Mouse (Mus musculus): ENCODE data around the gene Fpgs. TPM values are rescaled to one million over a fixed set of nuclear protein-coding genes. Genes with fewer than 3 reads are reported as not detected.
A peak's percentile ranks its signal among the peaks of the same experiment; 100 is the strongest.

Gene Fpgs
- total RNA-seq (2022) = 10 to 100 TPM in 1 of 4 experiments, 1 to 10 TPM in 3; 6.8 to 11.9 (median 9.1) TPM

- no peak for DNase-seq (ENCODE audit: low spot score in 2 of 2)
Observed at GRCm38 (mm10) chr2:32704021-32704421, at the start of gene Fpgs. Fpgs (minus strand) TSS chr2:32704145.

- no peak for DNase-seq (ENCODE audit: low spot score in 2 of 2)
Observed at GRCm38 (mm10) chr2:32752181-32752580, 48.2 kb upstream of the Fpgs start.

- no peak for DNase-seq (ENCODE audit: low spot score in 2 of 2)
Observed at GRCm38 (mm10) chr2:32751665-32752033, 47.7 kb upstream of the Fpgs start.

GRCm38 (mm10) chr2:32750887-32751664, 47.1 kb upstream of the Fpgs start:
- DNase-seq (ENCODE audit: low spot score in 2 of 2) = no peak

GRCm38 (mm10) chr2:32750199-32750598, 46.3 kb upstream of the Fpgs start:
- no peak for DNase-seq (ENCODE audit: low spot score in 2 of 2)

- DNase-seq (ENCODE audit: low spot score in 2 of 2) = no peak
Observed at GRCm38 (mm10) chr2:32749082-32749481, 45.1 kb upstream of the Fpgs start.

- DNase-seq (ENCODE audit: low spot score in 2 of 2) = no peak
Observed at GRCm38 (mm10) chr2:32744272-32744982, 40.5 kb upstream of the Fpgs start.

- peak; percentile 65 to 85 for DNase-seq (ENCODE audit: low spot score in 2 of 2)
Observed at GRCm38 (mm10) chr2:32742173-32742531, 38.2 kb upstream of the Fpgs start.

- DNase-seq (ENCODE audit: low spot score in 2 of 2) = peak in 1 of 2 experiments; percentile 31
Observed at GRCm38 (mm10) chr2:32741273-32742172, 37.6 kb upstream of the Fpgs start.

- no peak for DNase-seq (ENCODE audit: low spot score in 2 of 2)
Observed at GRCm38 (mm10) chr2:32740916-32741272, 36.9 kb upstream of the Fpgs start, which contains the start of gene 6330409D20Rik. 6330409D20Rik (minus strand) TSS chr2:32741016.

- no peak for DNase-seq (ENCODE audit: low spot score in 2 of 2)
Observed at GRCm38 (mm10) chr2:32739311-32739710, 35.4 kb upstream of the Fpgs start.

- DNase-seq (ENCODE audit: low spot score in 2 of 2) = no peak
Observed at GRCm38 (mm10) chr2:32737008-32737407, 33.1 kb upstream of the Fpgs start.

- no peak for DNase-seq (ENCODE audit: low spot score in 2 of 2)
Observed at GRCm38 (mm10) chr2:32736306-32736829, 32.4 kb upstream of the Fpgs start.

- no peak for DNase-seq (ENCODE audit: low spot score in 2 of 2)
Observed at GRCm38 (mm10) chr2:32734933-32735332, 31.0 kb upstream of the Fpgs start.

- DNase-seq (ENCODE audit: low spot score in 2 of 2) = no peak
Observed at GRCm38 (mm10) chr2:32734480-32734879, 30.5 kb upstream of the Fpgs start.

GRCm38 (mm10) chr2:32732695-32733094, 28.8 kb upstream of the Fpgs start:
- DNase-seq (ENCODE audit: low spot score in 2 of 2) = no peak

- no peak for DNase-seq (ENCODE audit: low spot score in 2 of 2)
Observed at GRCm38 (mm10) chr2:32731911-32732310, 28.0 kb upstream of the Fpgs start.

GRCm38 (mm10) chr2:32730854-32731253, 26.9 kb upstream of the Fpgs start:
- DNase-seq (ENCODE audit: low spot score in 2 of 2) = no peak

- DNase-seq (ENCODE audit: low spot score in 2 of 2) = no peak
Observed at GRCm38 (mm10) chr2:32729547-32729946, 25.6 kb upstream of the Fpgs start.

GRCm38 (mm10) chr2:32728463-32728862, 24.5 kb upstream of the Fpgs start:
- DNase-seq (ENCODE audit: low spot score in 2 of 2) = no peak

GRCm38 (mm10) chr2:32727435-32727834, 23.5 kb upstream of the Fpgs start:
- DNase-seq (ENCODE audit: low spot score in 2 of 2) = peak; percentile 51 to 82

Measured in left cerebral cortex, adult 8-10 months (tissue).